Mouse (Mus musculus) forebrain, embryonic 13.5 days (tissue): ENCODE data around the gene Zfp207. TPM values are rescaled to one million over a fixed set of nuclear protein-coding genes. Genes with fewer than 3 reads are reported as not detected.
"Not testable (repeated sequence)": the region's sequence is repeated elsewhere in the genome, so short reads cannot be mapped to it uniquely, and the experiment has no call there.

Experiments
- ATAC-seq: fragments of 200-750 bp; cut with Nextera tagmentation; 2 replicates; pipeline ENCODE4 v1.8.0; 2017
- H3K27ac ChIP-seq: fragments of 300-500 bp; sonication (generic); 2 replicates; pipeline ENCODE4 v1.5.1; 2015; ENCODE audit warnings: inconsistent platforms, mild to moderate bottlenecking, moderate library complexity
- H3K27me3 ChIP-seq: fragments of 300-500 bp; sonication (generic); 2 replicates; pipeline ENCODE4 v1.6.1; 2015; ENCODE audit warnings: mild to moderate bottlenecking, inconsistent platforms
- H3K36me3 ChIP-seq: fragments of 300-500 bp; sonication (generic); 2 replicates; pipeline ENCODE4 v1.6.1; 2015; ENCODE audit warnings: mild to moderate bottlenecking, inconsistent platforms; ENCODE audit not compliant: poor library complexity, severe bottlenecking
- H3K4me1 ChIP-seq: fragments of 300-500 bp; sonication (generic); 2 replicates; pipeline ENCODE4 v1.6.1; 2015; ENCODE audit warnings: inconsistent platforms
- H3K4me2 ChIP-seq: fragments of 300-500 bp; sonication (generic); 2 replicates; pipeline ENCODE4 v1.6.1; 2015; ENCODE audit warnings: inconsistent platforms, mild to moderate bottlenecking, moderate library complexity
- H3K4me3 ChIP-seq: fragments of 300-500 bp; sonication (generic); 2 replicates; pipeline ENCODE4 v1.5.1; 2015; ENCODE audit warnings: mild to moderate bottlenecking, inconsistent platforms
- H3K9ac ChIP-seq: fragments of 300-500 bp; sonication (generic); 2 replicates; pipeline ENCODE4 v1.6.1; 2015; ENCODE audit warnings: mild to moderate bottlenecking, inconsistent platforms
- H3K9me3 ChIP-seq: fragments of 300-500 bp; sonication (generic); replicated peaks from 2 replicates; pipeline ENCODE4 v1.6.1; 2016; ENCODE audit warnings: inconsistent platforms
- WGBS: fragments of 180-500 bp; shearing (Covaris S2); methylation state at CpG from one replicate; pipeline ENCODE4 v1.1.7; 2015; 5-methylcytosine and 5-hydroxymethylcytosine counted together
- polyA plus RNA-seq: library from polyadenylated mRNA; unstranded; fragments of >200 nt; fragmentation: Nextera tagmentation; extraction: Ambion mirVana; gene quantifications from 2 replicates; pipeline ENCODE4 v1.2.1, GENCODE M21; 2015

Zfp207 gene
- polyA plus RNA-seq, 1 experiment from 2014 or later, result 266 TPM

DNA sequence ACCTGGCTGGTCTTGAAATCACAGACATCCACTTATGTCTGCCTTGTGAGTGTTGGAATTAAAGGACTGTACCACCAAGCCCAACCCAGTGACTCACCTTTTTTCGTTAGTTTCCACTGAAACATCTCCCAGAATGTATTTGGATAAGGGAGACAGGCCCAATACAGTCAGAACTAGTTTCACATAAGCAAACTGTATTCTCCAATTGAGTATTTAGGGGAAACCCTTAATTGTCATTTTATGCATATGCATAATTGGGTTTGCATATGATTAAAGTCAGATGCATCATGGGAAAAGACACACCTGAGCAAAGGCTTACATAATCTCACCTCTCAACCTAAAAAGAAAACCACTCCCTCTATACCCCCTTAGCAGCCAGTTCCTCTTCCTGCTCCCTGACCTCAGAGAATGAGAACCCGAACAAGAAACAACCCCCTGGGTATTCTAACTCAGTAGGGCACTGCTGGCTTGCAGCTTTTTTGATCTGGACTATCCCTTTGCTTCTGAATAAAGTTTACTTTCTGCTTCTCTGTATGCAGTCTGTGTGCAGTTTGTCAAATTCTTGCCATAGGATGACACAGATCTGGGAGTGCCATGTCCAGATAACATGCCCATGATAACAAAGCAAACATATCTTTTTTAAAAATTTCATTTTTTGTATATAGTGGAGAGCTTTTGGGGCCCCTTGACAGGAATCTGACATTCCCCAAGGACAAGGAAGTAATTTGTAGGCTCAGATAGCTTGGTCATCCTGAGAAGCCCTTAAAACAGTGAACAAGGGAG lies 37.3 kb downstream of the Zfp207 start:
- WGBS, result 60% methylated on average over 2 of the region's 2 CpGs

DNA sequence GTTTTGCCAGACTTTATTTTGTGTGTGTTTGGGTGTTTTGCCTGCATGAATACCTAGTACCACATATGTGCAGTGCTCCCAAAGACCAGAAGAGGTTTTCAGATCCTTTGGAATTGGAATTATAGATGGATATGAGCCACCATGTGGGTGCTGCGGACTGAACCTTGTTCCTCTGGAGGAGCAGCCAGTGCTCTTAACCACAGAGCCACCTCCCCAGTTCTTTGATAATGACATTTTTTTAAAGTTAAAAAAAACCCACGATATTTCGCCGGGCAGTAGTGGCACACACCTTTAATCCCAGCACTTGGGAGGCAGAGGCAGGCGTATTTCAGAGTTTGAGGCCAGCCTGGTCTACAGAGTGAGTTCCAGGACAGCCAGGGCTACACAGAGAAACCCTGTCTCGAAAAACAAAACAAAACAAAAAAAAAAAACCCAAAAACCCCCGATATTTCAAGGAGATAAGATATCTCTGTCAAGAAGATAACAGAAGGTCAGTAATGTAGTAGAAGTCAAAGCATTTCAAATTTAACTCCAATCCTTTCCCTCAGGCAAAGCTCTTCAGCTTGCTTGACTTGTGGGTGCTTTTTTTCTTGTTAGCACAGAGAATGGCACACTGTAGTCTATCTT lies 38.5 kb downstream of the Zfp207 start:
- H3K4me1 ChIP-seq, result no peaks in the 10 kb centered on the region
- no peak overlapping the region for H3K27ac ChIP-seq
- H3K4me3 ChIP-seq, result no peak overlapping the region
- no peak overlapping the region for H3K4me2 ChIP-seq
- WGBS, result 91% methylated on average over 7 of the region's 7 CpGs
- no peak overlapping the region for H3K9ac ChIP-seq
- no peaks in the 10 kb centered on the region for H3K27me3 ChIP-seq
- ATAC-seq, result no peak
- no peaks in the 10 kb centered on the region for H3K9me3 ChIP-seq
- peaks cover 9% of the 10 kb centered on the region for H3K36me3 ChIP-seq

More for the DNA sequence above, 37.3 kb downstream of the Zfp207 start:
- Histone ChIP-seq H3K4me2 (no peak overlapping the region), H3K27me3 (no peaks in the 10 kb centered on the region), H3K27ac (no peak overlapping the region), H3K9ac (no peak overlapping the region), H3K4me3 (no peak overlapping the region), H3K36me3 (peaks cover 15% of the 10 kb centered on the region), H3K9me3 (no peaks in the 10 kb centered on the region), H3K4me1 (no peaks in the 10 kb centered on the region)
- ATAC-seq, result no peak

DNA sequence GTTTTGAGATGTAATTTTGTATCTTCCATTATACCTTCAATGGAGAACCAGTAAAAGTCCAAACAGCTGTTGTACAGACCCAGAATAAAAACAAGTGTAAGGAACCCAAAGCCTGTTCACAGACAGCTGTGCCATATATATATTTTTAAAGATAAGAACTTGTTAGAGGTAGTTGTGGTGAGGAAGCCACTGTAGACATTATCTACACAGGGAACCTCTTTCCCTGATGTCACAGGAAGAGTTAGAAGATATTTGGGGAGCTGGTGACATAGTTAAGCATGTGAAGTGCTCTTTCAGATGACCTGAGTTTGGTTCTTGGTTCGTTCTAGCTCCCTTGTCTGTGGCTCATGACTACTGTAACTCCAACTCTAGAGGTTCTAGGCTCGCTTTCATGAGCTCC lies 41.6 kb downstream of the Zfp207 start:
- H3K4me2 ChIP-seq, result no peak overlapping the region
- WGBS, result 97% methylated on average over 2 of the region's 2 CpGs
- peaks cover 4% of the 10 kb centered on the region for H3K4me1 ChIP-seq
- no peak overlapping the region for H3K27ac ChIP-seq
- no peak overlapping the region for H3K4me3 ChIP-seq
- no peaks in the 10 kb centered on the region for H3K27me3 ChIP-seq
- H3K9ac ChIP-seq, result no peak overlapping the region
- H3K9me3 ChIP-seq, result no peaks in the 10 kb centered on the region
- no peaks in the 10 kb centered on the region for H3K36me3 ChIP-seq
- no peak for ATAC-seq

DNA sequence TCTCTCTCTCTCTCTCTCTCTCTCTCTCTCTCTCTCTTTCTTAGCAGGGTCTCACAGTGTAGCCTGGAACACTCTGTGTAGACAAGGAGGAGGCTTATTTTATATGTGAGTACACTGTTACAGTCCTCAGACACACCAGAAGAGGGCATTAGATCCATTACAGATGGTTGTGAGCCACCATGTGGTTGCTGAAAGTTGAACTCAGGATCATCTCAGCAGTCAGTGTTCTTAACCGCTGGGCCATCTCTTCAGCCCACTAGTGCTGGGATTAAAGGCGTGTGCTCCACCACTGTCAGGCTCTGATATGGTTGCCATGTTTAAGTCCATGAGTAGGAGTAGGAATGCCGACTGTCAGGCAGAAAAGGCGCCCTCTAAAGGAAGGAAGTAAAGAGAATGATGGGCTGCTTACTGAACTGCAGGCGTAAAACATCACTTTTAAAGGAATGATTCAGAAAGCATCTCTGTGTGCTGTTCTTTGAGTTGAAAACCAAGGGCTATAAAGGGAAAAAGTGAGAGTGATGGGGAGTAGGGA lies 42.2 kb downstream of the Zfp207 start:
- WGBS, result 71% methylated on average over 5 of the region's 5 CpGs
- Histone ChIP-seq H3K4me3 (no peak overlapping the region), H3K9ac (no peak overlapping the region), H3K4me2 (no peak overlapping the region), H3K4me1 (peaks cover 8% of the 10 kb centered on the region), H3K9me3 (no peaks in the 10 kb centered on the region), H3K27me3 (no peaks in the 10 kb centered on the region), H3K27ac (no peak overlapping the region), H3K36me3 (no peaks in the 10 kb centered on the region)
- no peak for ATAC-seq

DNA sequence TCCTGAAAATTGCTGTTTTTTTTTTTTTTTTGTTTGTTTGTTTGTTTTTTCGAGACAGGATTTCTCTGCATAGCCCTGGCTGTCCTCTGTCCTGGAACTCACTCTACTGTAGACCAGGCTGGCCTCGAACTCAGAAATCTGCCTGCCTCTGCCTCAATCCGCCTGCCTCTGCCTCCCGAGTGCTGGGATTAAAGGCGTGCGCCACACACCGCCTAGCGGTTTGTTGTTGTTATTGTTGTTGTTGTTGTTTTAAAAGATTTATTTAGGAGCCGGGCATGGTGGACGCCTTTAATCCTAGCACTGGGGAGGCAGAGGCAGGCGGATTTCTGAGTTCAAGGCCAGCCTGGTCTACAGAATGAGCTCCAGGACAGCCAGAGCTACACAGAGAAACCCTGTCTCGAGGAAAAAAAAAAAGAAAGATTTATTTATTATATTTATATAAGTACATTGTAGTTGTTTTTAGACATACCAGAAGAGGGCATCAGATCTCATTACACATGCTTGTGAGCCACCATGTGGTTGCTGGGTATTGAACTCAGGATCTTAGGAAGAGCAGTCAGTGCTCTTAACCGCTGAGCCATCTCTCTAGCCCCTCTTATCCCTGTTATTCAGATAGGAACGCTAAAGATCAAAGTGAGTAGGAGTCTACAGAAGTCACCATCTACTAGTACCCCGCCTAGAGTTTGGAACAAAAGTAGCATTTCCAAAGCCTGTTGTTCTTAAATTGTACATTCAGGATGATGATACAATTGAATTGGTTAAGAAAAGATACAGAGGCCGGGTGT lies 43.1 kb downstream of the Zfp207 start:
- H3K27ac ChIP-seq, H3K9ac ChIP-seq, H3K4me2 ChIP-seq, H3K27me3 ChIP-seq, H3K4me3 ChIP-seq, H3K36me3 ChIP-seq, H3K4me1 ChIP-seq, ATAC-seq, H3K9me3 ChIP-seq: not testable (repeated sequence)
- WGBS, result 84% methylated on average over 16 of the region's 16 CpGs

GRCm38 (mm10) chr11:80428381-80429008 lies 45.4 kb downstream of the Zfp207 start, which contains the start of gene Psmd11:
Psmd11 (plus strand) TSS chr11:80428615.
- WGBS, result under 1% methylated on average over 54 of the region's 58 CpGs
- no peaks in the 10 kb centered on the region for H3K27me3 ChIP-seq
- H3K4me3 ChIP-seq, result peak within 1 kb of the TSS; percentile 98
- no peaks in the 10 kb centered on the region for H3K9me3 ChIP-seq
- H3K9ac ChIP-seq, result peak within 1 kb of the TSS; percentile 96
- peaks cover 8% of the 10 kb centered on the region for H3K4me1 ChIP-seq
- peak within 1 kb of the TSS; percentile 89 for H3K4me2 ChIP-seq
- peak within 1 kb of the TSS; percentile 88 for H3K27ac ChIP-seq
- peaks cover 15% of the 10 kb centered on the region for H3K36me3 ChIP-seq
- ATAC-seq, result peak; percentile 100

DNA sequence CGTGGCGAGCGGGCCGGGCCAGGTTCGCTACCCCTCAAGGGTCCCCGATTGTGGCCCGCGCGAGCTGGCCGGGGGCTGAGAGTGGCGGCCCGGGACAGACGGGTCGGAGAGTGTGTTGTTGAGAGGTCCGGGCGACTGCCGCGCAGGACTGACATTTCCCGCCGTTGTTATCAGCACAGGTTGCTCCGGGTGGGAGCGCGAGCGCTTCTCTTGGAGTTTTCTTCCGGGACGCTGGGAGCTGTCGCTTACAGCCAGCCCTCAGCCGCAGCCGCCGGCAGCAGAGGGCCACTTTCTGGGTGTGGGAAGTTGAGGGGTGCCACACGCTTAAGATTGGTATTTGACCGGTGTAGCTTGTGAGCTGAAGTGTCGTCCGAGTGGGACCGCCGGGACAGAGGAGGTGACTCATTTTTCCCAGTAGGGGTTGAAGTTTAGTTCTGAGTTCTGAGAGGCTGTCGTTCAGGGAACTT lies 46.0 kb downstream of the Zfp207 start:
- H3K9ac ChIP-seq, result peak overlapping the region; percentile 96
- H3K4me1 ChIP-seq, result peaks cover 8% of the 10 kb centered on the region
- ATAC-seq, result no peak
- no peaks in the 10 kb centered on the region for H3K9me3 ChIP-seq
- peak overlapping the region; percentile 98 for H3K4me3 ChIP-seq
- H3K36me3 ChIP-seq, result peaks cover 20% of the 10 kb centered on the region
- peak overlapping the region; percentile 88 for H3K27ac ChIP-seq
- no peaks in the 10 kb centered on the region for H3K27me3 ChIP-seq
- under 1% methylated on average over 34 of the region's 37 CpGs for WGBS
- peak overlapping the region; percentile 89 for H3K4me2 ChIP-seq

GRCm38 (mm10) chr11:80429500-80430166 lies 46.6 kb downstream of the Zfp207 start:
- no peak for ATAC-seq
- Histone ChIP-seq H3K4me1 (peaks cover 8% of the 10 kb centered on the region), H3K4me3 (peak overlapping the region; percentile 98), H3K9ac (peak overlapping the region; percentile 96), H3K27ac (no peak overlapping the region), H3K36me3 (peaks cover 23% of the 10 kb centered on the region), H3K4me2 (peak overlapping the region; percentile 89), H3K9me3 (no peaks in the 10 kb centered on the region), H3K27me3 (no peaks in the 10 kb centered on the region)
- 61% methylated on average over 14 of the region's 14 CpGs for WGBS

DNA sequence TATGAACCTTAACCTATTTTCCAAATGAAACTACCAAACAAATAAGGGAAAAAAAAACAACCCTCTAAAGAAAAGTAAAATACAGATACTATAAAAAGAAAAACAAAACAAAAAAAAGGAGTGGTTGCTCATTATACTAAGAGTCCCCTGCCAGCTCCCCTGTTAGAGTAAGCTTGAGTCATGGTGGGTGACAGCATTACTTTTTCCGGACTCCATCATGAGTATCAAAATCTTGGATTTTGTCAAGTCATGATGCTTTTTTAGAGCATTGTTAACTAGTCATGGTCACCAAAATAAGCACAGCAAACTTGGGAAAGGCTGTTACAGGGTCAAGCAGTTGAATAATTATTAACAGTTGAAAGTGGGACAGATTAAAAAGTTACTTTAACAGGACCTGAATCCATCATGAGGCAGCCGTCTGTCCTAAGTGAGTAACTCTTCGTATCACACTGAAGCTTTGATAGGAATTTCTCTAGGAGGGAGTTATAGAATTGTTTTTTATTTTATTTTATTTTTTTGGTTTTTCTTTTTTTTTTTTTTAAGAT lies 47.4 kb downstream of the Zfp207 start:
- Histone ChIP-seq H3K27ac (no peak overlapping the region), H3K4me3 (no peak overlapping the region), H3K4me2 (no peak overlapping the region), H3K9me3 (no peaks in the 10 kb centered on the region), H3K27me3 (no peaks in the 10 kb centered on the region), H3K9ac (no peak overlapping the region), H3K36me3 (peaks cover 29% of the 10 kb centered on the region), H3K4me1 (peaks cover 8% of the 10 kb centered on the region)
- ATAC-seq, result no peak
- WGBS, result 94% methylated on average over 3 of the region's 3 CpGs

- Histone ChIP-seq H3K4me3 (no peak overlapping the region), H3K9ac (no peak overlapping the region), H3K27me3 (no peaks in the 10 kb centered on the region), H3K9me3 (no peaks in the 10 kb centered on the region), H3K27ac (no peak overlapping the region), H3K4me1 (no peaks in the 10 kb centered on the region), H3K36me3 (peaks cover 79% of the 10 kb centered on the region), H3K4me2 (no peak overlapping the region)
- no peak for ATAC-seq
- 92% methylated on average over 3 of the region's 3 CpGs for WGBS
Measured at GRCm38 (mm10) chr11:80446916-80447315, 63.8 kb downstream of the Zfp207 start.

GRCm38 (mm10) chr11:80449859-80450258 lies 66.8 kb downstream of the Zfp207 start:
- WGBS, result 99% methylated on average over 2 of the region's 2 CpGs
- ATAC-seq, result no peak
- Histone ChIP-seq H3K4me3 (no peak overlapping the region), H3K9ac (no peak overlapping the region), H3K4me1 (no peaks in the 10 kb centered on the region), H3K4me2 (no peak overlapping the region), H3K36me3 (peaks cover 71% of the 10 kb centered on the region), H3K27me3 (no peaks in the 10 kb centered on the region), H3K27ac (no peak overlapping the region), H3K9me3 (no peaks in the 10 kb centered on the region)
